ENCODE assay signal across 13 mouse cellular contexts in genomic region chr15:63648142-63648989, GRCm38 (mm10).
DNase-seq lines count a peak whose midpoint lies in the region; ATAC-seq and TF ChIP-seq lines count a peak whose summit lies in the region.
"Had no signal": no experiment of that assay in that cellular context is flagged by ENCODE, and none has a peak within 500 bp of the region (broad histone marks: within the 10 kb centered on the region; RNA-seq: fewer than 3 reads in every experiment).

No protein-coding gene starts in this region.

- TF ChIP-seq POLR2A in thymus, adult 2 months (IDR thresholded peaks at IDR 0.05; ENCODE audit: control insufficient read depth, extremely low read depth, insufficient read depth, low read length, poor library complexity) = no peak

- 14% methylated on average over 12 of the region's 12 CpGs for WGBS in thymus, adult 2 months
- 23% methylated on average over 12 of the region's 12 CpGs for WGBS in liver, embryonic 12.5 days (ENCODE audit: insufficient replicate concordance)
- WGBS in limb, embryonic 10.5 days = 88% methylated on average over 12 of the region's 12 CpGs

- no peak for TF ChIP-seq CTCF in thymus, adult 2 months (IDR thresholded peaks at IDR 0.05; ENCODE audit: borderline replicate concordance, control insufficient read depth, extremely low read depth, insufficient read depth, low read length, poor library complexity)

- ATAC-seq in liver, embryonic 12.5 days = peak; percentile 71

- H3K4me2 ChIP-seq in liver, embryonic 12.5 days = peak overlapping the region; percentile 50
- H3K4me2 ChIP-seq: hindbrain, embryonic 15.5 days had no signal

- no peak overlapping the region for H3K27ac ChIP-seq in thymus, adult 2 months (ENCODE audit: control insufficient read depth, insufficient read depth, low read length)
- peak overlapping the region; percentile 37; the same call in 1 of the 2 replicates for H3K27ac ChIP-seq in liver, embryonic 12.5 days
- no peak overlapping the region for H3K27ac ChIP-seq in limb, embryonic 10.5 days
- H3K27ac ChIP-seq: hindbrain, embryonic 15.5 days; layer of hippocampus, adult 2 months had no signal

- no peaks in the 10 kb centered on the region for H3K27me3 ChIP-seq in thymus, adult 2 months (ENCODE audit: control insufficient read depth, insufficient read depth, low read length)
- H3K27me3 ChIP-seq in liver, embryonic 12.5 days (replicated peaks) = no peaks in the 10 kb centered on the region
- H3K27me3 ChIP-seq in limb, embryonic 10.5 days (ENCODE audit: low read depth, poor library complexity, severe bottlenecking) = no peaks in the 10 kb centered on the region

- DNase-seq in thymus, postnatal 25 days = peak; percentile 16
- DNase-seq in thymus, adult 2 months = no peak
- peak; percentile 11 for DNase-seq in lung, postnatal 25 days (ENCODE audit: low spot score)
- peak; percentile 43 for DNase-seq in thymus, postnatal 4 days
- DNase-seq in frontal cortex, postnatal 10 days (ENCODE audit: low spot score in 2 of 2) = no peak
- DNase-seq in B cell, adult 2 months = no peak
- no peak for DNase-seq in limb, embryonic 10.5 days (ENCODE audit: low spot score)
- DNase-seq: cerebellum, adult 9-10 months; gastrocnemius, postnatal 25 days; kidney, adult 18-20 months had no signal

- peak overlapping the region; percentile 35; the same call in 1 of the 2 replicates for H3K9ac ChIP-seq in liver, embryonic 12.5 days
- H3K9ac ChIP-seq: hindbrain, embryonic 15.5 days had no signal

- H3K4me3 ChIP-seq in thymus, adult 2 months (ENCODE audit: control insufficient read depth, insufficient read depth, low read length) = no peak overlapping the region
- peak overlapping the region; percentile 15; the same call in 1 of the 2 replicates for H3K4me3 ChIP-seq in liver, embryonic 12.5 days
- H3K4me3 ChIP-seq in limb, embryonic 10.5 days = no peak overlapping the region
- H3K4me3 ChIP-seq: hindbrain, embryonic 15.5 days; layer of hippocampus, adult 2 months had no signal

- H3K36me3 ChIP-seq in thymus, adult 2 months (ENCODE audit: control insufficient read depth, insufficient read depth, low read length) = no peaks in the 10 kb centered on the region
- no peaks in the 10 kb centered on the region for H3K36me3 ChIP-seq in liver, embryonic 12.5 days
- H3K36me3 ChIP-seq in limb, embryonic 10.5 days = no peaks in the 10 kb centered on the region
- H3K36me3 ChIP-seq: hindbrain, embryonic 15.5 days had no signal

- H3K4me1 ChIP-seq in thymus, adult 2 months (replicated peaks; ENCODE audit: control insufficient read depth, insufficient read depth, low read length) = peaks cover 21% of the 10 kb centered on the region
- H3K4me1 ChIP-seq in liver, embryonic 12.5 days = peaks cover 23% of the 10 kb centered on the region
- H3K4me1 ChIP-seq in limb, embryonic 10.5 days = peaks cover 14% of the 10 kb centered on the region
- H3K4me1 ChIP-seq: hindbrain, embryonic 15.5 days had no signal

- no peaks in the 10 kb centered on the region for H3K9me3 ChIP-seq in liver, embryonic 12.5 days (replicated peaks)
- H3K9me3 ChIP-seq in limb, embryonic 10.5 days (replicated peaks) = no peaks in the 10 kb centered on the region

Comparison
In these comparisons a context has a peak if more than half of its experiments do, and no peak if none do; other contexts are left out.
1. DNase-seq: peak in thymus, postnatal 25 days (single experiment), lung, postnatal 25 days (single experiment) and thymus, postnatal 4 days (single experiment); none in thymus, adult 2 months (single experiment), frontal cortex, postnatal 10 days (0 of 2), B cell, adult 2 months (0 of 2) and limb, embryonic 10.5 days (single experiment).